Mouse (Mus musculus) spleen, postnatal 10 days (tissue): ENCODE measurements around the gene Trpt1.
A peak's percentile ranks its signal among the peaks of the same experiment; 100 is the strongest.

Experiments used
- DNase-seq, 2 experiments: peaks; one replicate each; pipeline ENCODE4 v3.0.0; 2021 to 2022; ENCODE audit warnings: low spot score in 2 of 2

Gene Trpt1

GRCm38 (mm10) chr19:6996006-6996405 is at the start of gene Trpt1, which contains the start of gene Nudt22:
TSS of gene Trpt1 (plus strand) at chr19:6996131.
TSS of gene Nudt22 (minus strand) at chr19:6996117.
- DNase-seq = peak; percentile 59 to 82

GRCm38 (mm10) chr19:6947742-6948141 is 48.2 kb upstream of the Trpt1 start:
- no peak for DNase-seq

- DNase-seq = no peak
Observed at GRCm38 (mm10) chr19:6948186-6948585, 47.7 kb upstream of the Trpt1 start.

GRCm38 (mm10) chr19:6949532-6949931 is 46.4 kb upstream of the Trpt1 start:
- no peak for DNase-seq

GRCm38 (mm10) chr19:6949951-6950350 is 46.0 kb upstream of the Trpt1 start:
- no peak for DNase-seq

GRCm38 (mm10) chr19:6950613-6951153 is 45.2 kb upstream of the Trpt1 start:
- no peak for DNase-seq

GRCm38 (mm10) chr19:6951381-6951968 is 44.5 kb upstream of the Trpt1 start:
- DNase-seq = peak; percentile 69 to 82

- DNase-seq = peak; percentile 66 to 73
Observed at GRCm38 (mm10) chr19:6951994-6952711, 43.8 kb upstream of the Trpt1 start.

GRCm38 (mm10) chr19:6952712-6953037 is 43.3 kb upstream of the Trpt1 start:
- no peak for DNase-seq

- peak in 1 of 2 experiments; percentile 61 for DNase-seq
Observed at GRCm38 (mm10) chr19:6954046-6954445, 41.9 kb upstream of the Trpt1 start.

- DNase-seq = no peak
Observed at GRCm38 (mm10) chr19:6955424-6955823, 40.5 kb upstream of the Trpt1 start.

- no peak for DNase-seq
Observed at GRCm38 (mm10) chr19:6956461-6956860, 39.5 kb upstream of the Trpt1 start.

GRCm38 (mm10) chr19:6968491-6969271 is 27.2 kb upstream of the Trpt1 start:
- DNase-seq = no peak

- no peak for DNase-seq
Observed at GRCm38 (mm10) chr19:6969291-6969664, 26.7 kb upstream of the Trpt1 start.

GRCm38 (mm10) chr19:6969665-6970381 is 26.1 kb upstream of the Trpt1 start:
- peak; percentile 70 to 82 for DNase-seq

GRCm38 (mm10) chr19:6970460-6971085 is 25.4 kb upstream of the Trpt1 start:
- DNase-seq = no peak

- no peak for DNase-seq
Observed at GRCm38 (mm10) chr19:6971644-6972043, 24.3 kb upstream of the Trpt1 start.

GRCm38 (mm10) chr19:6972247-6972917 is 23.5 kb upstream of the Trpt1 start:
- DNase-seq = no peak

GRCm38 (mm10) chr19:6973581-6974190 is 22.2 kb upstream of the Trpt1 start:
- no peak for DNase-seq
